Mouse (Mus musculus) testis, adult 2 months (tissue): ENCODE measurements around the gene Zdhhc17. TPM values are rescaled to one million over a fixed set of nuclear protein-coding genes. Genes with fewer than 3 reads are reported as not detected.

Source experiments
- H3K27ac ChIP-seq: fragments of 200-500 bp; 2 replicates; pipeline ENCODE4 v1.5.1; 2012; ENCODE audit warnings: low read depth, low read length; ENCODE audit not compliant: control insufficient read depth, insufficient read depth
- H3K27me3 ChIP-seq: fragments of 200-500 bp; 2 replicates; pipeline ENCODE4 v1.6.1; 2012; ENCODE audit warnings: mild to moderate bottlenecking, low read length, moderate library complexity; ENCODE audit not compliant: control insufficient read depth, insufficient read depth
- H3K36me3 ChIP-seq: fragments of 200-500 bp; 2 replicates; pipeline ENCODE4 v1.6.1; 2012; ENCODE audit warnings: mild to moderate bottlenecking, low read length; ENCODE audit not compliant: control insufficient read depth, insufficient read depth
- H3K4me1 ChIP-seq: fragments of 200-500 bp; 2 replicates; pipeline ENCODE4 v1.6.1; 2012; ENCODE audit warnings: low read length; ENCODE audit not compliant: control insufficient read depth, insufficient read depth
- H3K4me3 ChIP-seq: fragments of 200-500 bp; 2 replicates; pipeline ENCODE4 v1.5.1; 2012; ENCODE audit warnings: low read depth, mild to moderate bottlenecking, low read length, moderate library complexity, mixed read lengths; ENCODE audit not compliant: control insufficient read depth
- CTCF ChIP-seq: fragments of 200-500 bp; IDR thresholded peaks from 2 replicates; pipeline ENCODE4 v1.5.1; 2012; ENCODE audit warnings: low read depth, mild to moderate bottlenecking, inconsistent platforms, low read length, moderate library complexity; ENCODE audit not compliant: control insufficient read depth, insufficient read depth, insufficient replicate concordance
- POLR2A ChIP-seq: fragments of 200-500 bp; IDR thresholded peaks from 2 replicates; pipeline ENCODE4 v1.6.1; 2012; ENCODE audit warnings: low read depth, mild to moderate bottlenecking, inconsistent platforms, low read length, moderate library complexity; ENCODE audit not compliant: control insufficient read depth
- polyA plus RNA-seq: library from polyadenylated mRNA; depleted of rRNA; stranded (reverse); fragments of >200 nt; gene quantifications from 2 replicates; pipeline ENCODE4 v1.2.3, GENCODE M21; 2012; rRNA removed

Gene Zdhhc17
- polyA plus RNA-seq, result 10.1 and 10.4 TPM in 2 replicates

GRCm38 (mm10) chr10:111009641-111010479 lies at the start of gene Zdhhc17:
TSS of gene Zdhhc17 (minus strand) at chr10:111010140.
- peak within 1 kb of the TSS; percentile 90 for H3K27ac ChIP-seq
- peaks cover 2% of the 10 kb centered on the region for H3K4me1 ChIP-seq
- no peaks in the 10 kb centered on the region for H3K27me3 ChIP-seq
- H3K36me3 ChIP-seq, result no peaks in the 10 kb centered on the region
- TF ChIP-seq POLR2A, result peak; percentile 93
- no peak for TF ChIP-seq CTCF
- peak within 1 kb of the TSS; percentile 90 for H3K4me3 ChIP-seq

GRCm38 (mm10) chr10:111055770-111056169 lies 45.8 kb upstream of the Zdhhc17 start:
- Histone ChIP-seq H3K4me3 (no peak overlapping the region), H3K4me1 (peaks cover 6% of the 10 kb centered on the region), H3K27ac (no peak overlapping the region), H3K27me3 (no peaks in the 10 kb centered on the region), H3K36me3 (no peaks in the 10 kb centered on the region)
- TF ChIP-seq CTCF (no peak), POLR2A (no peak)

- Histone ChIP-seq H3K4me1 (peaks cover 6% of the 10 kb centered on the region), H3K27me3 (no peaks in the 10 kb centered on the region), H3K4me3 (no peak overlapping the region), H3K36me3 (no peaks in the 10 kb centered on the region), H3K27ac (no peak overlapping the region)
- TF ChIP-seq CTCF (no peak), POLR2A (no peak)
Observed at GRCm38 (mm10) chr10:111051606-111052005, 41.7 kb upstream of the Zdhhc17 start.

GRCm38 (mm10) chr10:111050511-111050910 lies 40.6 kb upstream of the Zdhhc17 start:
- no peak for TF ChIP-seq POLR2A
- TF ChIP-seq CTCF, result no peak
- peaks cover 6% of the 10 kb centered on the region for H3K4me1 ChIP-seq
- H3K27me3 ChIP-seq, result no peaks in the 10 kb centered on the region
- H3K36me3 ChIP-seq, result no peaks in the 10 kb centered on the region
- no peak overlapping the region for H3K4me3 ChIP-seq
- H3K27ac ChIP-seq, result no peak overlapping the region

- no peaks in the 10 kb centered on the region for H3K27me3 ChIP-seq
- H3K4me1 ChIP-seq, result peaks cover 6% of the 10 kb centered on the region
- TF ChIP-seq POLR2A (no peak), CTCF (no peak)
Observed at GRCm38 (mm10) chr10:111050061-111050460, 40.1 kb upstream of the Zdhhc17 start.

GRCm38 (mm10) chr10:111047895-111048294 lies 38.0 kb upstream of the Zdhhc17 start:
- H3K4me3 ChIP-seq, result no peak overlapping the region; the same call in 1 of the 2 replicates
- TF ChIP-seq CTCF, result no peak
- no peak for TF ChIP-seq POLR2A
- H3K4me1 ChIP-seq, result peaks cover 1% of the 10 kb centered on the region; the same call in 1 of the 2 replicates
- H3K27me3 ChIP-seq, result no peaks in the 10 kb centered on the region
- H3K27ac ChIP-seq, result no peak overlapping the region
- H3K36me3 ChIP-seq, result no peaks in the 10 kb centered on the region

More at GRCm38 (mm10) chr10:111050061-111050460, 40.1 kb upstream of the Zdhhc17 start:
- Histone ChIP-seq H3K27ac (no peak overlapping the region), H3K4me3 (no peak overlapping the region), H3K36me3 (no peaks in the 10 kb centered on the region)

- no peak overlapping the region for H3K27ac ChIP-seq
- no peaks in the 10 kb centered on the region for H3K4me1 ChIP-seq
- H3K27me3 ChIP-seq, result no peaks in the 10 kb centered on the region
- H3K36me3 ChIP-seq, result no peaks in the 10 kb centered on the region
- TF ChIP-seq CTCF, result no peak
- no peak for TF ChIP-seq POLR2A
- no peak overlapping the region for H3K4me3 ChIP-seq
Observed at GRCm38 (mm10) chr10:111040078-111040656, 30.2 kb upstream of the Zdhhc17 start.
